Mouse (Mus musculus) forebrain, embryonic 12.5 days (tissue): Measurements from ENCODE around the gene Rnf43. TPM values are rescaled to one million over a fixed set of nuclear protein-coding genes. Genes with fewer than 3 reads are reported as not detected.

Experiments
- ATAC-seq: fragments of 200-750 bp; cut with Nextera tagmentation; 2 replicates; pipeline ENCODE4 v1.8.0; 2017; ENCODE audit warnings: moderate TSS enrichment; ENCODE audit not compliant: low FRiP score
- H3K27ac ChIP-seq: fragments of 300-500 bp; sonication (generic); 2 replicates; pipeline ENCODE4 v1.5.1; 2016; ENCODE audit warnings: mild to moderate bottlenecking
- H3K27me3 ChIP-seq: fragments of 300-500 bp; sonication (generic); 2 replicates; pipeline ENCODE4 v1.6.1; 2016; ENCODE audit warnings: mild to moderate bottlenecking
- H3K36me3 ChIP-seq: fragments of 300-500 bp; sonication (generic); replicated peaks from 2 replicates; pipeline ENCODE4 v1.6.1; 2016; ENCODE audit warnings: mild to moderate bottlenecking
- H3K4me1 ChIP-seq: fragments of 300-500 bp; sonication (generic); 2 replicates; pipeline ENCODE4 v1.6.1; 2016
- H3K4me2 ChIP-seq: fragments of 300-500 bp; sonication (generic); 2 replicates; pipeline ENCODE4 v1.6.1; 2016; ENCODE audit warnings: mild to moderate bottlenecking, moderate library complexity
- H3K4me3 ChIP-seq: fragments of 300-500 bp; sonication (generic); replicated peaks from 2 replicates; pipeline ENCODE4 v1.5.1; 2016; ENCODE audit warnings: mild to moderate bottlenecking
- H3K9ac ChIP-seq: fragments of 300-500 bp; sonication (generic); 2 replicates; pipeline ENCODE4 v1.6.1; 2016; ENCODE audit warnings: mild to moderate bottlenecking
- H3K9me3 ChIP-seq: fragments of 300-500 bp; sonication (generic); 2 replicates; pipeline ENCODE4 v1.6.1; 2016
- whole genome bisulfite sequencing: fragments of 180-500 bp; shearing (Covaris S2); methylation state at CpG from one replicate; pipeline ENCODE4 v1.1.7; 2016; 5-methylcytosine and 5-hydroxymethylcytosine counted together
- polyA plus RNA-seq: library from polyadenylated mRNA; unstranded; fragments of >200 nt; fragmentation: Nextera tagmentation; extraction: Ambion mirVana; gene quantifications from 2 replicates; pipeline ENCODE4 v1.2.1, GENCODE M21; 2016

Rnf43 gene
- polyA plus RNA-seq, 1 experiment from 2014 or later: 1.4 TPM

- H3K4me2 ChIP-seq: peak overlapping the region; percentile 61
- peak overlapping the region; percentile 5; the same call in 1 of the 2 replicates for H3K9ac ChIP-seq
- no peak for ATAC-seq
- H3K4me3 ChIP-seq: peak overlapping the region; percentile 38
- H3K27me3 ChIP-seq: peaks cover 18% of the 10 kb centered on the region
- no peaks in the 10 kb centered on the region for H3K9me3 ChIP-seq
- H3K36me3 ChIP-seq: no peaks in the 10 kb centered on the region
- peaks cover 10% of the 10 kb centered on the region for H3K4me1 ChIP-seq
- H3K27ac ChIP-seq: no peak overlapping the region
- WGBS: 8% methylated on average over 14 of the region's 14 CpGs
Observed at GRCm38 (mm10) chr11:87662822-87663221, 300 bp downstream of the Rnf43 start.

- H3K4me1 ChIP-seq: peaks cover 10% of the 10 kb centered on the region
- no peak overlapping the region for H3K9ac ChIP-seq
- ATAC-seq: no peak
- 0 out of 2 replicates have a peak overlapping the region, but pooled peaks have one; percentile 8 for H3K4me2 ChIP-seq
- H3K27me3 ChIP-seq: peaks cover 18% of the 10 kb centered on the region
- H3K27ac ChIP-seq: no peak overlapping the region
- no peaks in the 10 kb centered on the region for H3K36me3 ChIP-seq
- H3K4me3 ChIP-seq: no peak overlapping the region
- no peaks in the 10 kb centered on the region for H3K9me3 ChIP-seq
- 75% methylated on average over 6 of the region's 6 CpGs for WGBS
Observed at GRCm38 (mm10) chr11:87663948-87664347, 1.4 kb downstream of the Rnf43 start.

- no peak for ATAC-seq
- Histone ChIP-seq H3K27me3 (peaks cover 18% of the 10 kb centered on the region), H3K4me2 (0 out of 2 replicates have a peak overlapping the region, but pooled peaks have one; percentile 8), H3K4me3 (peak overlapping the region; percentile 7; the same call in 1 of the 2 replicates), H3K36me3 (no peaks in the 10 kb centered on the region), H3K4me1 (peaks cover 10% of the 10 kb centered on the region), H3K27ac (no peak overlapping the region), H3K9me3 (no peaks in the 10 kb centered on the region), H3K9ac (no peak overlapping the region)
- WGBS: 82% methylated on average over 12 of the region's 12 CpGs
Observed at GRCm38 (mm10) chr11:87664521-87664920, 2.0 kb downstream of the Rnf43 start.

GRCm38 (mm10) chr11:87665224-87665623, 2.7 kb downstream of the Rnf43 start:
- no peaks in the 10 kb centered on the region for H3K36me3 ChIP-seq
- H3K4me3 ChIP-seq: no peak overlapping the region
- no peak overlapping the region for H3K27ac ChIP-seq
- peaks cover 10% of the 10 kb centered on the region for H3K4me1 ChIP-seq
- H3K4me2 ChIP-seq: no peak overlapping the region
- ATAC-seq: no peak
- peaks cover 18% of the 10 kb centered on the region for H3K27me3 ChIP-seq
- no peaks in the 10 kb centered on the region for H3K9me3 ChIP-seq
- 73% methylated on average over 6 of the region's 6 CpGs for WGBS
- H3K9ac ChIP-seq: no peak overlapping the region

GRCm38 (mm10) chr11:87665658-87666057, 3.1 kb downstream of the Rnf43 start:
- Histone ChIP-seq H3K4me3 (no peak overlapping the region), H3K4me2 (no peak overlapping the region), H3K4me1 (peaks cover 10% of the 10 kb centered on the region), H3K27me3 (peaks cover 18% of the 10 kb centered on the region), H3K36me3 (no peaks in the 10 kb centered on the region), H3K27ac (no peak overlapping the region), H3K9ac (no peak overlapping the region), H3K9me3 (no peaks in the 10 kb centered on the region)
- no peak for ATAC-seq
- WGBS: 76% methylated on average over 2 of the region's 2 CpGs

GRCm38 (mm10) chr11:87666256-87667035, 3.9 kb downstream of the Rnf43 start:
- Histone ChIP-seq H3K4me1 (peaks cover 10% of the 10 kb centered on the region), H3K27me3 (peaks cover 18% of the 10 kb centered on the region), H3K27ac (no peak overlapping the region), H3K9me3 (no peaks in the 10 kb centered on the region), H3K36me3 (no peaks in the 10 kb centered on the region), H3K4me3 (no peak overlapping the region), H3K4me2 (no peak overlapping the region), H3K9ac (no peak overlapping the region)
- WGBS: 78% methylated on average over 12 of the region's 12 CpGs
- ATAC-seq: no peak

- no peak overlapping the region for H3K9ac ChIP-seq
- H3K27me3 ChIP-seq: peaks cover 18% of the 10 kb centered on the region
- H3K27ac ChIP-seq: no peak overlapping the region
- ATAC-seq: no peak
- WGBS: 74% methylated on average over 4 of the region's 4 CpGs
- H3K36me3 ChIP-seq: no peaks in the 10 kb centered on the region
- no peaks in the 10 kb centered on the region for H3K9me3 ChIP-seq
- peaks cover 8% of the 10 kb centered on the region for H3K4me1 ChIP-seq
- no peak overlapping the region for H3K4me2 ChIP-seq
- no peak overlapping the region for H3K4me3 ChIP-seq
Observed at GRCm38 (mm10) chr11:87667107-87668090, 4.9 kb downstream of the Rnf43 start.

GRCm38 (mm10) chr11:87673282-87673681, 10.8 kb downstream of the Rnf43 start:
- H3K4me3 ChIP-seq: no peak overlapping the region
- H3K27ac ChIP-seq: no peak overlapping the region
- H3K27me3 ChIP-seq: no peaks in the 10 kb centered on the region
- no peak overlapping the region for H3K9ac ChIP-seq
- no peak for ATAC-seq
- no peak overlapping the region for H3K4me2 ChIP-seq
- no peaks in the 10 kb centered on the region for H3K36me3 ChIP-seq
- no peaks in the 10 kb centered on the region for H3K9me3 ChIP-seq
- WGBS: 98% methylated on average over 1 of the region's 1 CpGs
- H3K4me1 ChIP-seq: no peaks in the 10 kb centered on the region

- Histone ChIP-seq H3K36me3 (no peaks in the 10 kb centered on the region), H3K4me3 (no peak overlapping the region), H3K9ac (no peak overlapping the region), H3K27ac (no peak overlapping the region), H3K9me3 (no peaks in the 10 kb centered on the region), H3K27me3 (no peaks in the 10 kb centered on the region), H3K4me2 (no peak overlapping the region), H3K4me1 (no peaks in the 10 kb centered on the region)
- 87% methylated on average over 6 of the region's 6 CpGs for WGBS
- ATAC-seq: no peak
Observed at GRCm38 (mm10) chr11:87675606-87676005, 13.1 kb downstream of the Rnf43 start.

- H3K4me2 ChIP-seq: no peak overlapping the region
- H3K4me1 ChIP-seq: no peaks in the 10 kb centered on the region
- no peak for ATAC-seq
- no peak overlapping the region for H3K27ac ChIP-seq
- no peak overlapping the region for H3K9ac ChIP-seq
- no peak overlapping the region for H3K4me3 ChIP-seq
- no peaks in the 10 kb centered on the region for H3K9me3 ChIP-seq
- no peaks in the 10 kb centered on the region for H3K27me3 ChIP-seq
- 40% methylated on average over 5 of the region's 5 CpGs for WGBS
- no peaks in the 10 kb centered on the region for H3K36me3 ChIP-seq
Observed at GRCm38 (mm10) chr11:87677756-87678155, 15.2 kb downstream of the Rnf43 start.

- no peak overlapping the region for H3K9ac ChIP-seq
- ATAC-seq: no peak
- no peak overlapping the region for H3K4me3 ChIP-seq
- H3K4me1 ChIP-seq: no peaks in the 10 kb centered on the region
- WGBS: 86% methylated on average over 4 of the region's 4 CpGs
- H3K27me3 ChIP-seq: no peaks in the 10 kb centered on the region
- no peak overlapping the region for H3K27ac ChIP-seq
- H3K9me3 ChIP-seq: no peaks in the 10 kb centered on the region
- no peaks in the 10 kb centered on the region for H3K36me3 ChIP-seq
- H3K4me2 ChIP-seq: no peak overlapping the region
Observed at GRCm38 (mm10) chr11:87678545-87678944, 16.0 kb downstream of the Rnf43 start.

- H3K4me2 ChIP-seq: no peak overlapping the region
- H3K27me3 ChIP-seq: no peaks in the 10 kb centered on the region
- no peak for ATAC-seq
- no peak overlapping the region for H3K9ac ChIP-seq
- H3K27ac ChIP-seq: no peak overlapping the region
- 91% methylated on average over 7 of the region's 7 CpGs for WGBS
- no peaks in the 10 kb centered on the region for H3K4me1 ChIP-seq
- H3K36me3 ChIP-seq: no peaks in the 10 kb centered on the region
- H3K9me3 ChIP-seq: no peaks in the 10 kb centered on the region
- H3K4me3 ChIP-seq: no peak overlapping the region
Observed at GRCm38 (mm10) chr11:87678976-87679375, 16.5 kb downstream of the Rnf43 start.
